Mouse (Mus musculus) forebrain, embryonic 14.5 days (tissue): ENCODE measurements around the gene Pdpr. TPM values are rescaled to one million over a fixed set of nuclear protein-coding genes. Genes with fewer than 3 reads are reported as not detected.

Experiments used
- ATAC-seq: fragments of 200-750 bp; cut with Nextera tagmentation; 2 replicates; pipeline ENCODE4 v1.8.0; 2017; ENCODE audit warnings: mild to moderate bottlenecking, moderate library complexity
- DNase-seq: peaks from one replicate; pipeline ENCODE4 v3.0.0-alpha.2; 2015; ENCODE audit warnings: low spot score
- H3K27ac ChIP-seq: fragments of 300-500 bp; sonication (generic); 2 replicates; pipeline ENCODE4 v1.5.1; 2014; ENCODE audit warnings: low read depth, mild to moderate bottlenecking, control low read depth, low read length, moderate library complexity
- H3K27me3 ChIP-seq: fragments of 300-500 bp; sonication (generic); replicated peaks from 2 replicates; pipeline ENCODE4 v1.6.1; 2014; ENCODE audit warnings: low read length, control low read depth, mixed read lengths; ENCODE audit not compliant: control insufficient read depth, insufficient read depth
- H3K36me3 ChIP-seq: fragments of 300-500 bp; sonication (generic); 2 replicates; pipeline ENCODE4 v1.6.1; 2014; ENCODE audit warnings: low read length, control low read depth; ENCODE audit not compliant: control insufficient read depth, insufficient read depth
- H3K4me1 ChIP-seq: fragments of 300-500 bp; sonication (generic); 2 replicates; pipeline ENCODE4 v1.6.1; 2014; ENCODE audit warnings: antibody characterized with exemption, low read length, control low read depth; ENCODE audit not compliant: control insufficient read depth, insufficient read depth
- H3K4me2 ChIP-seq: fragments of 300-500 bp; sonication (generic); 2 replicates; pipeline ENCODE4 v1.6.1; 2014; ENCODE audit warnings: mild to moderate bottlenecking, control low read depth, low read length
- H3K4me3 ChIP-seq: fragments of 300-500 bp; sonication (generic); 2 replicates; pipeline ENCODE4 v1.5.1; 2014; ENCODE audit warnings: low read depth, low read length, control low read depth
- H3K9ac ChIP-seq: fragments of 300-500 bp; sonication (generic); 2 replicates; pipeline ENCODE4 v1.6.1; 2014; ENCODE audit warnings: mild to moderate bottlenecking, low read length, control low read depth, moderate library complexity
- H3K9me3 ChIP-seq: fragments of 300-500 bp; sonication (generic); replicated peaks from 2 replicates; pipeline ENCODE4 v1.6.1; 2016; ENCODE audit warnings: low read length, control low read depth, mixed read lengths; ENCODE audit not compliant: control insufficient read depth
- WGBS: fragments of 180-500 bp; shearing (Covaris S2); extraction: QIAGEN DNeasy Blood & Tissue Kit; methylation state at CpG from one replicate; pipeline ENCODE4 v1.1.7; 2014; 5-methylcytosine and 5-hydroxymethylcytosine counted together
- polyA plus RNA-seq: library from polyadenylated mRNA; unstranded; fragments of >200 nt; fragmentation: Nextera tagmentation; extraction: Ambion mirVana; gene quantifications from 2 replicates; pipeline ENCODE4 v1.2.1, GENCODE M21; 2014

Gene Pdpr
- polyA plus RNA-seq: 6.7 and 7.7 TPM in 2 replicates

- WGBS: 6% methylated on average over 54 of the region's 72 CpGs
- Histone ChIP-seq H3K4me2 (peak within 1 kb of the TSS; percentile 79), H3K9ac (peak within 1 kb of the TSS; percentile 72), H3K36me3 (no peaks in the 10 kb centered on the region), H3K4me1 (0 out of 2 replicates have a peak, but pooled peaks cover 6% of the 10 kb centered on the region), H3K27me3 (no peaks in the 10 kb centered on the region), H3K4me3 (peak within 1 kb of the TSS; percentile 52), H3K9me3 (no peaks in the 10 kb centered on the region), H3K27ac (peak within 1 kb of the TSS; percentile 48; the same call in 1 of the 2 replicates)
- DNase-seq: peak; percentile 91
- peak; percentile 96 for ATAC-seq
These were observed at the start of gene Pdpr for GRCm38 (mm10) chr8:111093865-111094718. Pdpr (plus strand) TSS chr8:111094630.

- ATAC-seq (no peak), DNase-seq (no peak)
- H3K9me3 ChIP-seq: no peaks in the 10 kb centered on the region
- no peak overlapping the region for H3K4me2 ChIP-seq
- H3K36me3 ChIP-seq: peaks cover 98% of the 10 kb centered on the region
- no peak overlapping the region for H3K27ac ChIP-seq
- no peaks in the 10 kb centered on the region for H3K4me1 ChIP-seq
- WGBS: 99% methylated on average over 2 of the region's 2 CpGs
- no peaks in the 10 kb centered on the region for H3K27me3 ChIP-seq
- no peak overlapping the region for H3K4me3 ChIP-seq
- no peak overlapping the region for H3K9ac ChIP-seq
These were observed 45.7 kb upstream of the Pdpr start for GRCm38 (mm10) chr8:111048694-111049093.

GRCm38 (mm10) chr8:111049106-111049505, 45.3 kb upstream of the Pdpr start:
- H3K9ac ChIP-seq: no peak overlapping the region
- no peaks in the 10 kb centered on the region for H3K4me1 ChIP-seq
- no peaks in the 10 kb centered on the region for H3K27me3 ChIP-seq
- 96% methylated on average over 7 of the region's 7 CpGs for WGBS
- H3K27ac ChIP-seq: no peak overlapping the region
- no peak overlapping the region for H3K4me3 ChIP-seq
- H3K4me2 ChIP-seq: no peak overlapping the region
- ATAC-seq (no peak), DNase-seq (no peak)
- H3K9me3 ChIP-seq: no peaks in the 10 kb centered on the region
- H3K36me3 ChIP-seq: peaks cover 98% of the 10 kb centered on the region

GRCm38 (mm10) chr8:111053827-111054518, 40.5 kb upstream of the Pdpr start:
- ATAC-seq: no peak
- H3K9me3 ChIP-seq: no peaks in the 10 kb centered on the region
- 92% methylated on average over 12 of the region's 12 CpGs for WGBS
- no peak overlapping the region for H3K9ac ChIP-seq
- H3K27ac ChIP-seq: no peak overlapping the region
- no peak for DNase-seq
- H3K4me1 ChIP-seq: peaks cover 8% of the 10 kb centered on the region
- H3K27me3 ChIP-seq: no peaks in the 10 kb centered on the region
- no peak overlapping the region for H3K4me2 ChIP-seq
- H3K36me3 ChIP-seq: peaks cover 75% of the 10 kb centered on the region
- no peak overlapping the region for H3K4me3 ChIP-seq

- Histone ChIP-seq H3K4me3 (no peak overlapping the region), H3K4me1 (peaks cover 8% of the 10 kb centered on the region), H3K27me3 (no peaks in the 10 kb centered on the region), H3K36me3 (peaks cover 63% of the 10 kb centered on the region), H3K9ac (no peak overlapping the region), H3K27ac (no peak overlapping the region), H3K4me2 (no peak overlapping the region), H3K9me3 (no peaks in the 10 kb centered on the region)
- no peak for ATAC-seq
- 89% methylated on average over 17 of the region's 17 CpGs for WGBS
- DNase-seq: no peak
These were observed 39.3 kb upstream of the Pdpr start for GRCm38 (mm10) chr8:111055031-111055634.

GRCm38 (mm10) chr8:111055661-111056060, 38.8 kb upstream of the Pdpr start:
- H3K36me3 ChIP-seq: peaks cover 58% of the 10 kb centered on the region
- H3K9ac ChIP-seq: no peak overlapping the region
- ATAC-seq: peak; percentile 17; the same call in 1 of the 2 replicates
- H3K27me3 ChIP-seq: no peaks in the 10 kb centered on the region
- 73% methylated on average over 2 of the region's 2 CpGs for WGBS
- H3K4me3 ChIP-seq: peak overlapping the region; percentile 96; the same call in 1 of the 2 replicates
- no peak for DNase-seq
- peaks cover 8% of the 10 kb centered on the region for H3K4me1 ChIP-seq
- no peak overlapping the region for H3K4me2 ChIP-seq
- no peaks in the 10 kb centered on the region for H3K9me3 ChIP-seq
- no peak overlapping the region for H3K27ac ChIP-seq

- Histone ChIP-seq H3K9ac (peak within 1 kb of the TSS; percentile 84), H3K4me1 (peaks cover 12% of the 10 kb centered on the region), H3K9me3 (no peaks in the 10 kb centered on the region), H3K36me3 (peaks cover 53% of the 10 kb centered on the region), H3K27ac (peak within 1 kb of the TSS; percentile 48; the same call in 1 of the 2 replicates), H3K4me2 (peak within 1 kb of the TSS; percentile 98), H3K27me3 (no peaks in the 10 kb centered on the region), H3K4me3 (peak within 1 kb of the TSS; percentile 96)
- ATAC-seq: peak; percentile 97
- peak; percentile 97 for DNase-seq
- under 1% methylated on average over 65 of the region's 68 CpGs for WGBS
These were observed 38.2 kb upstream of the Pdpr start, which contains the start of gene Exosc6 for GRCm38 (mm10) chr8:111056158-111056663. Exosc6 (plus strand) TSS chr8:111056339.

GRCm38 (mm10) chr8:111056691-111057293, 37.6 kb upstream of the Pdpr start:
- no peaks in the 10 kb centered on the region for H3K9me3 ChIP-seq
- H3K27ac ChIP-seq: peak overlapping the region; percentile 48; the same call in 1 of the 2 replicates
- under 1% methylated on average over 56 of the region's 63 CpGs for WGBS
- peak overlapping the region; percentile 98 for H3K4me2 ChIP-seq
- H3K9ac ChIP-seq: peak overlapping the region; percentile 84
- H3K4me1 ChIP-seq: peaks cover 14% of the 10 kb centered on the region
- H3K36me3 ChIP-seq: peaks cover 48% of the 10 kb centered on the region
- ATAC-seq (peak; percentile 72), DNase-seq (peak; percentile 34)
- no peaks in the 10 kb centered on the region for H3K27me3 ChIP-seq
- H3K4me3 ChIP-seq: peak overlapping the region; percentile 96
